8 mouse cellular contexts compared by ENCODE assay signal in the genomic region with DNA sequence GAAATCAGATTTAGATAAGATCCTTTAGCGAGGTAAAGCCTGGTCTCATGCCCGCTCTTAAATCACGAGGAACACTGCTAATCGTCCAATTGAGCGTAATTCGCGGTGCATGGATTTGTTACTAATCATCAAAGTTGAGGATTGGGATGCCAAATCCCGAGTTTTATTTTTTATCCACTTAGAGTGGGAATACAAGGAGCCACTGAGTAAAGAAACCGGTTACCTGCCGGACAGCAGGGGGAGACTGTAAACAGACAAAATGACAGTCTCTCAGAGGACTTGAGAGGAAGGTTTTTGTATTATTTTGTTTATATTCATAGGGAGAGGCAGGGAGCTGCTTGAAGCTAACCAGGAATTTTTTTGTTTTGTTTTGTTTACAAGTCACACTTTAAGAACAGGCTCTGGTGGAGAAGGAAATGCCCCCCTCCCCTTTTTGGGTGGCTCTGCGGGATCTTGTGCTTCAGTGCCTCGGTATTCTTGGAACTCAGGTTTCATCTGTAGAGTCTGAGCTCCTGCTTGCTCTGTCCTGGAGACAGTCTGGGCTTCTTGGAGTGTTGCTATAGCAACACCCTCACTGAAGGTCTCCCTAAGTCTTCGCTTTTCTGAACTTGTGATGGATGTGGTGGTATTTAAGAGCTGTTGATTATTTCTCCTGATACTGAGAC. TPM values are rescaled to one million over a fixed set of nuclear protein-coding genes. Genes with fewer than 3 reads are reported as not detected.
DNase-seq lines count a peak whose midpoint lies in the region; ATAC-seq and TF ChIP-seq lines count a peak whose summit lies in the region.

No protein-coding gene starts in this region.

- no peak for DNase-seq in left cerebral cortex, adult 2 months (ENCODE audit: extremely low spot score in 1 of 2, low spot score in 2 of 2)
- no peak for DNase-seq in left cerebral cortex, adult 8-10 months (ENCODE audit: low spot score in 2 of 2)
- DNase-seq in cerebellum, adult 9-11 months = peak; percentile 55
- peak; percentile 26 for DNase-seq in hindbrain, embryonic 11.5 days (ENCODE audit: low spot score)
- no peak for DNase-seq in liver, embryonic 11.5 days (ENCODE audit: low spot score)
- DNase-seq in layer of hippocampus, adult 8-10 months (ENCODE audit: low spot score in 2 of 2) = no peak
- DNase-seq in adrenal gland, postnatal 36 days = no peak

- peak overlapping the region; percentile 73 for H3K4me2 ChIP-seq in hindbrain, embryonic 11.5 days (replicated peaks; ENCODE audit: low read depth, low read length)
- H3K4me2 ChIP-seq in liver, embryonic 11.5 days = peak overlapping the region; percentile 94
- peak overlapping the region; percentile 71 for H3K4me2 ChIP-seq in neural tube, embryonic 14.5 days (ENCODE audit: low read depth, low read length)

- no peaks in the 10 kb centered on the region for H3K9me3 ChIP-seq in hindbrain, embryonic 11.5 days (ENCODE audit: control insufficient read depth, low read length)
- H3K9me3 ChIP-seq in liver, embryonic 11.5 days (ENCODE audit: control insufficient read depth, low read length) = no peaks in the 10 kb centered on the region
- no peaks in the 10 kb centered on the region for H3K9me3 ChIP-seq in neural tube, embryonic 14.5 days (ENCODE audit: control insufficient read depth, low read length)

- H3K27me3 ChIP-seq in hindbrain, embryonic 11.5 days (ENCODE audit: control insufficient read depth, insufficient read depth, low read length) = no peaks in the 10 kb centered on the region
- H3K27me3 ChIP-seq in liver, embryonic 11.5 days (replicated peaks; ENCODE audit: control insufficient read depth, insufficient read depth, low read length) = no peaks in the 10 kb centered on the region
- H3K27me3 ChIP-seq in neural tube, embryonic 14.5 days (ENCODE audit: control insufficient read depth, insufficient read depth, low read length) = no peaks in the 10 kb centered on the region

- ATAC-seq in hindbrain, embryonic 11.5 days (ENCODE audit: low FRiP score) = no peak
- no peak for ATAC-seq in liver, embryonic 11.5 days (replicated peaks; ENCODE audit: low FRiP score)
- ATAC-seq in neural tube, embryonic 14.5 days (ENCODE audit: low read depth) = no peak

- H3K36me3 ChIP-seq in hindbrain, embryonic 11.5 days (ENCODE audit: control insufficient read depth, insufficient read depth, low read length) = 0 out of 2 replicates have a peak, but pooled peaks cover 3% of the 10 kb centered on the region
- peaks cover 10% of the 10 kb centered on the region for H3K36me3 ChIP-seq in liver, embryonic 11.5 days (ENCODE audit: control insufficient read depth, insufficient read depth, low read length)
- H3K36me3 ChIP-seq in neural tube, embryonic 14.5 days (ENCODE audit: control insufficient read depth, insufficient read depth, low read length) = peaks cover 29% of the 10 kb centered on the region

- WGBS in hindbrain, embryonic 11.5 days = 12% methylated on average over 13 of the region's 13 CpGs
- 17% methylated on average over 13 of the region's 13 CpGs for WGBS in liver, embryonic 11.5 days
- 14% methylated on average over 13 of the region's 13 CpGs for WGBS in neural tube, embryonic 14.5 days

- H3K4me1 ChIP-seq in hindbrain, embryonic 11.5 days (replicated peaks; ENCODE audit: control insufficient read depth, insufficient read depth, low read length) = peaks cover 3% of the 10 kb centered on the region; the same call in 1 of the 2 replicates
- H3K4me1 ChIP-seq in liver, embryonic 11.5 days (replicated peaks; ENCODE audit: control insufficient read depth, insufficient read depth, low read length) = peaks cover 16% of the 10 kb centered on the region
- peaks cover 10% of the 10 kb centered on the region for H3K4me1 ChIP-seq in neural tube, embryonic 14.5 days (ENCODE audit: control insufficient read depth, insufficient read depth, low read length)

- H3K4me3 ChIP-seq in left cerebral cortex, adult 2 months = peak overlapping the region; percentile 91
- peak overlapping the region; percentile 67 for H3K4me3 ChIP-seq in hindbrain, embryonic 11.5 days (ENCODE audit: low read depth, low read length)
- peak overlapping the region; percentile 89 for H3K4me3 ChIP-seq in liver, embryonic 11.5 days (ENCODE audit: low read depth, low read length)
- H3K4me3 ChIP-seq in neural tube, embryonic 14.5 days (ENCODE audit: low read depth, low read length) = peak overlapping the region; percentile 69

- peak overlapping the region; percentile 62; the same call in 1 of the 2 replicates for H3K27ac ChIP-seq in left cerebral cortex, adult 2 months
- H3K27ac ChIP-seq in hindbrain, embryonic 11.5 days (ENCODE audit: low read depth, low read length) = no peak overlapping the region
- H3K27ac ChIP-seq in liver, embryonic 11.5 days (ENCODE audit: low read depth, low read length) = peak overlapping the region; percentile 19; the same call in 1 of the 2 replicates
- no peak overlapping the region for H3K27ac ChIP-seq in neural tube, embryonic 14.5 days (ENCODE audit: low read depth, low read length)

- intact Hi-C loops in left cerebral cortex, adult 2 months (cut with DNase I) = loop anchor here (2.0 kb wide), 1 partner anchor 47 kb away; a partner anchor contains a TSS

- H3K9ac ChIP-seq in hindbrain, embryonic 11.5 days (ENCODE audit: low read depth, low read length) = peak overlapping the region; percentile 81
- peak overlapping the region; percentile 74 for H3K9ac ChIP-seq in liver, embryonic 11.5 days (ENCODE audit: low read depth, low read length)
- H3K9ac ChIP-seq in neural tube, embryonic 14.5 days (replicated peaks; ENCODE audit: low read depth, low read length) = peak overlapping the region; percentile 54

- peak; percentile 62 for TF ChIP-seq CTCF in left cerebral cortex, adult 2 months (IDR thresholded peaks at IDR 0.05)

RNA-seq across cellular contexts. Expression of a gene that starts 0.9 kb away (rescaled TPM):
- total RNA-seq in left cerebral cortex, adult 2 months (2021) = 10 to 100 TPM; 41.0 to 42.7 TPM
- 10 to 100 TPM; 41.3 to 43.5 (median 42.5) TPM for total RNA-seq in left cerebral cortex, adult 8-10 months (2022)
- polyA plus RNA-seq in hindbrain, embryonic 11.5 days (2014; fragmentation: Nextera tagmentation; extraction: Ambion mirVana) = 26.5 and 28.8 TPM in 2 replicates
- polyA plus RNA-seq in liver, embryonic 11.5 days (2014; fragmentation: Nextera tagmentation; extraction: Ambion mirVana) = 21.9 and 22.2 TPM in 2 replicates
- polyA plus RNA-seq in neural tube, embryonic 14.5 days (2014; fragmentation: Nextera tagmentation; extraction: Ambion mirVana) = 50.0 and 57.4 TPM in 2 replicates
- 10 to 100 TPM; 45.1 to 54.5 (median 50.2) TPM for total RNA-seq in layer of hippocampus, adult 8-10 months (2022)
- total RNA-seq in adrenal gland, postnatal 36 days (2021) = 10 to 100 TPM; 27.9 to 48.1 TPM

RNA-seq across cellular contexts. Expression of a gene that starts 18.6 kb away (rescaled TPM):
- total RNA-seq in left cerebral cortex, adult 2 months (2021) = 10 to 100 TPM; 25.2 to 26.6 TPM
- 10 to 100 TPM; 18.2 to 27.0 (median 21.2) TPM for total RNA-seq in left cerebral cortex, adult 8-10 months (2022)
- 9.9 and 10.4 TPM in 2 replicates for polyA plus RNA-seq in hindbrain, embryonic 11.5 days (2014; fragmentation: Nextera tagmentation; extraction: Ambion mirVana)
- polyA plus RNA-seq in liver, embryonic 11.5 days (2014; fragmentation: Nextera tagmentation; extraction: Ambion mirVana) = 37.4 and 41.9 TPM in 2 replicates
- 5.2 and 9.7 TPM in 2 replicates for polyA plus RNA-seq in neural tube, embryonic 14.5 days (2014; fragmentation: Nextera tagmentation; extraction: Ambion mirVana)
- 10 to 100 TPM; 17.0 to 24.3 (median 20.5) TPM for total RNA-seq in layer of hippocampus, adult 8-10 months (2022)
- 100 to 1,000 TPM; 155 to 158 TPM for total RNA-seq in adrenal gland, postnatal 36 days (2021)

RNA-seq across cellular contexts. Expression of a gene that starts 43.8 kb away (rescaled TPM):
- 100 to 1,000 TPM; 329 to 332 TPM for total RNA-seq in left cerebral cortex, adult 2 months (2021)
- total RNA-seq in left cerebral cortex, adult 8-10 months (2022) = 100 to 1,000 TPM; 300 to 319 (median 307) TPM
- 96.2 and 99.5 TPM in 2 replicates for polyA plus RNA-seq in hindbrain, embryonic 11.5 days (2014; fragmentation: Nextera tagmentation; extraction: Ambion mirVana)
- polyA plus RNA-seq in liver, embryonic 11.5 days (2014; fragmentation: Nextera tagmentation; extraction: Ambion mirVana) = 63.2 and 65.1 TPM in 2 replicates
- 128 TPM in 2 replicates for polyA plus RNA-seq in neural tube, embryonic 14.5 days (2014; fragmentation: Nextera tagmentation; extraction: Ambion mirVana)
- total RNA-seq in layer of hippocampus, adult 8-10 months (2022) = 100 to 1,000 TPM; 264 to 282 (median 275) TPM
- total RNA-seq in adrenal gland, postnatal 36 days (2021) = 100 to 1,000 TPM; 169 to 177 TPM

RNA-seq across cellular contexts. Expression of a gene that starts 47.4 kb away (rescaled TPM):
- 100 to 1,000 TPM; 126 to 133 TPM for total RNA-seq in left cerebral cortex, adult 2 months (2021)
- 100 to 1,000 TPM; 108 to 117 (median 112) TPM for total RNA-seq in left cerebral cortex, adult 8-10 months (2022)
- polyA plus RNA-seq in hindbrain, embryonic 11.5 days (2014; fragmentation: Nextera tagmentation; extraction: Ambion mirVana) = 113 and 127 TPM in 2 replicates
- polyA plus RNA-seq in liver, embryonic 11.5 days (2014; fragmentation: Nextera tagmentation; extraction: Ambion mirVana) = 70.4 and 71.1 TPM in 2 replicates
- 96.5 and 120 TPM in 2 replicates for polyA plus RNA-seq in neural tube, embryonic 14.5 days (2014; fragmentation: Nextera tagmentation; extraction: Ambion mirVana)
- total RNA-seq in layer of hippocampus, adult 8-10 months (2022) = 100 to 1,000 TPM; 111 to 128 (median 120) TPM
- total RNA-seq in adrenal gland, postnatal 36 days (2021) = 100 to 1,000 TPM; 119 TPM

Comparison
In these comparisons a context has a peak if more than half of its experiments do, and no peak if none do; other contexts are left out.
1. DNase-seq: peak in cerebellum, adult 9-11 months (single experiment) and hindbrain, embryonic 11.5 days (single experiment); none in left cerebral cortex, adult 2 months (0 of 2), left cerebral cortex, adult 8-10 months (0 of 2), liver, embryonic 11.5 days (single experiment), layer of hippocampus, adult 8-10 months (0 of 2) and adrenal gland, postnatal 36 days (0 of 2).
2. H3K27ac ChIP-seq: peak in left cerebral cortex, adult 2 months (single experiment) and liver, embryonic 11.5 days (single experiment); none in hindbrain, embryonic 11.5 days (single experiment) and neural tube, embryonic 14.5 days (single experiment).
3. RNA of a gene that starts 18.6 kb away (total RNA-seq): 155 to 158 TPM in adrenal gland, postnatal 36 days; 25.2 to 26.6 TPM in left cerebral cortex, adult 2 months, 18.2 to 27.0 TPM in left cerebral cortex, adult 8-10 months and 17.0 to 24.3 TPM in layer of hippocampus, adult 8-10 months; every median in the first group is over 4 times any median in the second.
4. Peak in every context shown above with its lines, with median percentiles within 50 percentile points of each other: H3K4me3 ChIP-seq, H3K4me2 ChIP-seq and H3K9ac ChIP-seq.